Mouse (Mus musculus) ES-E14 (cell line): Measurements from ENCODE around the gene Snrpb2. TPM values are rescaled to one million over a fixed set of nuclear protein-coding genes. Genes with fewer than 3 reads are reported as not detected.
A peak's percentile ranks its signal among the peaks of the same experiment; 100 is the strongest.

Experiments
- DNase-seq: peaks from one replicate; pipeline ENCODE4 v3.0.0-alpha.2; 2013; ENCODE audit warnings: low read depth, low spot score
- H3K27ac ChIP-seq: 2 replicates; pipeline ENCODE4 v1.5.1; 2012; ENCODE audit warnings: low read depth, mild to moderate bottlenecking, low read length, moderate library complexity, mixed read lengths; ENCODE audit not compliant: poor library complexity, insufficient read depth, severe bottlenecking
- H3K36me3 ChIP-seq: 2 replicates; pipeline ENCODE4 v1.6.1; 2012; ENCODE audit warnings: mild to moderate bottlenecking, low read length, moderate library complexity, mixed read lengths; ENCODE audit not compliant: control insufficient read depth, poor library complexity, insufficient read depth, severe bottlenecking
- H3K4me1 ChIP-seq, 2 experiments: fragments of 150-350 bp in 1 of 2; sonication (generic) in 1 of 2; 2 replicates each; pipeline ENCODE4 v1.6.1; 2012; ENCODE audit warnings: low read length in 2 of 2, mild to moderate bottlenecking in 1 of 2, mixed read lengths in 1 of 2; ENCODE audit not compliant: control insufficient read depth in 2 of 2, insufficient read depth in 2 of 2, poor library complexity in 1 of 2
- H3K4me3 ChIP-seq, 2 experiments: fragments of 150-350 bp in 1 of 2; sonication (generic) in 1 of 2; 2 replicates each; pipeline ENCODE4 v1.5.1; 2012; ENCODE audit warnings: low read length in 2 of 2, low read depth in 1 of 2, mild to moderate bottlenecking in 1 of 2, mixed read lengths in 1 of 2; ENCODE audit not compliant: insufficient read depth in 1 of 2, poor library complexity in 1 of 2, severe bottlenecking in 1 of 2
- H3K9ac ChIP-seq: 2 replicates; pipeline ENCODE4 v1.6.1; 2012; ENCODE audit warnings: low read depth, mild to moderate bottlenecking, low read length, mixed read lengths; ENCODE audit not compliant: poor library complexity, insufficient read depth, severe bottlenecking
- H3K9me3 ChIP-seq: fragments of 150-350 bp; sonication (generic); 2 replicates; pipeline ENCODE4 v1.6.1; 2012; ENCODE audit warnings: low read depth, mild to moderate bottlenecking, low read length; ENCODE audit not compliant: control insufficient read depth, insufficient read depth
- CHD2 ChIP-seq: IDR thresholded peaks from 2 replicates; pipeline ENCODE4 v1.6.1; 2014; ENCODE audit warnings: mild to moderate bottlenecking, low read depth, low read length, inconsistent platforms
- HCFC1 ChIP-seq: IDR thresholded peaks from 2 replicates; pipeline ENCODE4 v1.6.1; 2012; ENCODE audit warnings: low read length, inconsistent platforms, borderline replicate concordance; ENCODE audit not compliant: insufficient read depth
- MAFK ChIP-seq: IDR thresholded peaks from 2 replicates; pipeline ENCODE4 v1.6.1; 2014; ENCODE audit warnings: mild to moderate bottlenecking, low read depth, low read length, inconsistent platforms; ENCODE audit not compliant: insufficient read depth
- ZC3H11A ChIP-seq: IDR thresholded peaks from 2 replicates; pipeline ENCODE4 v1.6.1; 2012; ENCODE audit warnings: low read depth, mild to moderate bottlenecking, inconsistent platforms, low read length, borderline replicate concordance
- ZNF384 ChIP-seq: IDR thresholded peaks from 2 replicates; pipeline ENCODE4 v1.6.1; 2012; ENCODE audit warnings: low read depth, low read length, inconsistent platforms
- in situ Hi-C, 2 experiments: fragments of 600-800 bp; cut with MboI; formaldehyde crosslinking; loops; one replicate each; pipeline ENCODE4 v1.15.1; 2025; ENCODE audit warnings: low sequenced_read_pairs in 2 of 2, inconsistent platforms in 1 of 2; ENCODE audit not compliant: unreplicated experiment in 2 of 2
- total RNA-seq: library from RNA; depleted of rRNA; stranded (reverse); fragments of 300-350 nt; gene quantifications from 2 replicates; pipeline ENCODE4 v1.2.3, GENCODE M21; 2012

The Snrpb2 gene
- total RNA-seq, 1 experiment = 61.5 TPM

DNA sequence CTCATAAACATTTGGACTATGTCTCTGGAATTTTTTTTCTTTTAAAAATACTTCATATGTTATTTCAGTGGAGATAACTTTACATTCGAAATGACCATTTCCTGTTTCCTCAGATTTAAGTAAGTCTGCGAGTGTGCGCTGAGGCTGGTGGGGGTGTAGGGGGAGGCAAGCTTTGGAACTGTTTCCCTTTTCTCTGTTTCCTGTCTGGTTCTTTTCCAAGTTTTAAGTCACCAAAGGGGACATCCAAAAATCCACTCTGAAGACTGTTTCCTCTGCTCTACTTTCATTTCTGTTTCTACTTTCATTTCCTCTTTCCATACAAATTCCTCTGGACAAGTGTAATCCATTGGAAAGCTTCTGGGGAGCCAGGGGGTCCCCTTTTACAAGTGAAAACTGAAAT lies 18.9 kb downstream of the Snrpb2 start:
- Histone ChIP-seq H3K9me3 (no peaks in the 10 kb centered on the region), H3K4me3 (no peak overlapping the region), H3K27ac (no peak overlapping the region), H3K4me1 (no peaks in the 10 kb centered on the region), H3K36me3 (no peaks in the 10 kb centered on the region), H3K9ac (no peak overlapping the region)
- TF ChIP-seq HCFC1 = no peak
- no peak for TF ChIP-seq ZNF384
- no peak for TF ChIP-seq CHD2
- DNase-seq = no peak
- in situ Hi-C loops = no loop called here

GRCm38 (mm10) chr2:143084852-143085397 lies 22.1 kb downstream of the Snrpb2 start:
- Histone ChIP-seq H3K27ac (no peak overlapping the region), H3K9me3 (no peaks in the 10 kb centered on the region), H3K9ac (no peak overlapping the region), H3K4me3 (no peak overlapping the region), H3K4me1 (no peaks in the 10 kb centered on the region), H3K36me3 (no peaks in the 10 kb centered on the region)
- in situ Hi-C loops = no loop called here
- TF ChIP-seq CHD2 (no peak), MAFK (no peak), ZNF384 (no peak), ZC3H11A (no peak), HCFC1 (no peak)
- no peak for DNase-seq

DNA sequence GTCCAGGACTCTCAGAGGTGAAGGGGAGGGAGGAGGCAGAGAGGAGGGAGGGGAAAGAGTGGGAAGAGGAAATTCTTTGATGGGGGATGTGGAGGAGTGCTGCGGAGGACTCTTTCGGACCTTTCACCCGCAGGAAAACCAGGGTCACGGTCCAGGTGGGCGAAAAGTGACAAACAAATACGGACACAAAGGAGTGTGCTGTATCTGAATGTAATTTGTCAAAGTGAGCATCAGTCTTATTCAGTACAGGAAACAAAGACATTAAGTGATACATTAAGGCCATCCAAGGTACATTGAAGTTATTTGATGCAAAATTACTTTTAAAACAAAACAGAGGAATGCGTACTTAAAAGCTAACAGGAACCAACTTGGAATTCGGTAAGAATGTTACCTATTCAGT lies 27.0 kb downstream of the Snrpb2 start:
- H3K4me1 ChIP-seq = 0 out of 4 replicates have a peak, but pooled peaks cover 0 to 1% of the 10 kb centered on the region in 2 experiments
- DNase-seq = no peak
- no peak overlapping the region for H3K4me3 ChIP-seq
- in situ Hi-C loops = no loop called here
- H3K27ac ChIP-seq = no peak overlapping the region
- TF ChIP-seq MAFK = no peak
- no peak for TF ChIP-seq ZNF384
- no peak for TF ChIP-seq HCFC1
- TF ChIP-seq CHD2 = no peak
- no peak for TF ChIP-seq ZC3H11A
- H3K9me3 ChIP-seq = no peaks in the 10 kb centered on the region
- H3K36me3 ChIP-seq = no peaks in the 10 kb centered on the region
- no peak overlapping the region for H3K9ac ChIP-seq

DNA sequence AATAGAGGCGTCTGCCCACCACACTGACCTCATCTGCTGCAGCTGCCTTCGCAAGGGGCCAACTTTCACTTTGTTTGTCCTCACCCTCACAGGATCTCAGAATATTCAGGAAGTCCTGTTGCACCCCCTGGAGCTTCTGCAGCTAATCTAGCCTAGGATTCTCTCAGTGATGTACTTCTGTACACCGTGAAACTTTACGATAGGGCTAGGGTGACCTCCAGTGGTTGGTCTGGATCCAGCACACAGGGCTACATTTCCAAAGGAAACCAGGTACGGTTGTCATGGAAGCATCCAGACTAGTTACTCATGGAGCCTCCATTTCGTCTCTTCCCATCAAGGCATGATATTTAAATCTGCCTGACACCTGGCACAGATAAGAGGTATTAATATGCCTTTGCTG lies 30.9 kb downstream of the Snrpb2 start:
- DNase-seq = peak; percentile 47
- in situ Hi-C loops = no loop called here
- TF ChIP-seq ZC3H11A (peak; percentile 79), MAFK (no peak)

DNA sequence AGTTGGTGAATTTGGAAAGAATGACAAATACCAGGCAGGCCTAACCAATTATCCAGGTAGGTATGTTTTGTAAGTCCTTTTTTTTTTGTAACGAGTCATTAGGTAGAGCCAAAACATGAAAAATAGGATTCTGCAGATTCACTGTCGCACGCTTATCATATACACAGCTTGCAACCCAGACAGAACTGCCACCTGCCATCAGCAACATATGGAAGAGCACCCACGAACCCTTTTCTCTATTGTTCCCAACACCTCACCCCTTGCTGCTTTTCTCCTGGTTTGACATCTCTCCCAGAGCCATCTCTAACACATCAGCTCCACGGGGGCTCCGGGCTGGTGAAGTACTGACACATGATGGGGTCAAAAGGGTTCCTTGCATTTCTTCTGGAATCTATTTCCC lies 31.9 kb downstream of the Snrpb2 start:
- no peak for TF ChIP-seq MAFK
- TF ChIP-seq CHD2 = no peak
- no peak for TF ChIP-seq ZNF384
- no peak for TF ChIP-seq HCFC1
- TF ChIP-seq ZC3H11A = no peak
- no peak for DNase-seq
- in situ Hi-C loops = no loop called here

More for the DNA sequence above, 30.9 kb downstream of the Snrpb2 start:
- no peak overlapping the region for H3K27ac ChIP-seq
- no peaks in the 10 kb centered on the region for H3K36me3 ChIP-seq
- H3K9me3 ChIP-seq = no peaks in the 10 kb centered on the region
- no peak overlapping the region for H3K9ac ChIP-seq
- H3K4me1 ChIP-seq = 0 out of 4 replicates have a peak, but pooled peaks cover 0 to 1% of the 10 kb centered on the region in 2 experiments
- no peak overlapping the region for H3K4me3 ChIP-seq

More for the DNA sequence above, 31.9 kb downstream of the Snrpb2 start:
- no peak overlapping the region for H3K9ac ChIP-seq
- H3K36me3 ChIP-seq = no peaks in the 10 kb centered on the region
- no peaks in the 10 kb centered on the region for H3K9me3 ChIP-seq
- 0 out of 4 replicates have a peak, but pooled peaks cover 0 to 1% of the 10 kb centered on the region in 2 experiments for H3K4me1 ChIP-seq
- H3K27ac ChIP-seq = no peak overlapping the region
- H3K4me3 ChIP-seq = no peak overlapping the region
